Mouse (Mus musculus): ENCODE data around the gene Banp. TPM values are rescaled to one million over a fixed set of nuclear protein-coding genes. Genes with fewer than 3 reads are reported as not detected.

Banp gene
- polyA plus RNA-seq (2015; fragmentation: Nextera tagmentation; extraction: Ambion mirVana) = 64.8 and 65.3 TPM in 2 replicates

GRCm38 (mm10) chr8:121949222-121949800, at the start of gene Banp:
Gene Banp, plus strand, starts transcription at chr8:121949750.
- WGBS = 63% methylated on average over 6 of the region's 6 CpGs
- Histone ChIP-seq H3K27ac (replicated peaks) (peak within 1 kb of the TSS; percentile 96), H3K36me3 (peaks cover 4% of the 10 kb centered on the region), H3K27me3 (no peaks in the 10 kb centered on the region), H3K4me3 (peak within 1 kb of the TSS; percentile 87), H3K9me3 (no peaks in the 10 kb centered on the region), H3K4me2 (replicated peaks) (peak within 1 kb of the TSS; percentile 89), H3K9ac (replicated peaks) (peak within 1 kb of the TSS; percentile 96), H3K4me1 (peaks cover 51% of the 10 kb centered on the region)
- ATAC-seq (replicated peaks) = no peak; the same call in 1 of the 2 replicates

GRCm38 (mm10) chr8:121901498-121902236, 47.9 kb upstream of the Banp start:
- H3K4me3 ChIP-seq = no peak overlapping the region
- no peaks in the 10 kb centered on the region for H3K36me3 ChIP-seq
- H3K4me2 ChIP-seq (replicated peaks) = no peak overlapping the region
- no peak overlapping the region for H3K27ac ChIP-seq (replicated peaks)
- no peaks in the 10 kb centered on the region for H3K27me3 ChIP-seq
- no peaks in the 10 kb centered on the region for H3K9me3 ChIP-seq
- whole genome bisulfite sequencing = 74% methylated on average over 8 of the region's 8 CpGs
- peaks cover 55% of the 10 kb centered on the region for H3K4me1 ChIP-seq
- no peak for ATAC-seq (replicated peaks)
- H3K9ac ChIP-seq (replicated peaks) = no peak overlapping the region

GRCm38 (mm10) chr8:121903977-121904376, 45.6 kb upstream of the Banp start:
- no peak for ATAC-seq (replicated peaks)
- Histone ChIP-seq H3K4me3 (0 out of 2 replicates have a peak overlapping the region, but pooled peaks have one; percentile 80), H3K4me1 (peaks cover 40% of the 10 kb centered on the region), H3K9me3 (no peaks in the 10 kb centered on the region), H3K27me3 (no peaks in the 10 kb centered on the region), H3K36me3 (no peaks in the 10 kb centered on the region), H3K9ac (replicated peaks) (no peak overlapping the region), H3K4me2 (replicated peaks) (no peak overlapping the region), H3K27ac (replicated peaks) (no peak overlapping the region)
- WGBS = 59% methylated on average over 6 of the region's 6 CpGs

- no peak for ATAC-seq (replicated peaks)
- H3K4me3 ChIP-seq = peak overlapping the region; percentile 80; the same call in 1 of the 2 replicates
- H3K4me1 ChIP-seq = peaks cover 32% of the 10 kb centered on the region
- no peaks in the 10 kb centered on the region for H3K27me3 ChIP-seq
- no peaks in the 10 kb centered on the region for H3K9me3 ChIP-seq
- H3K27ac ChIP-seq (replicated peaks) = no peak overlapping the region
- H3K36me3 ChIP-seq = no peaks in the 10 kb centered on the region
- WGBS = 88% methylated on average over 9 of the region's 9 CpGs
- no peak overlapping the region for H3K9ac ChIP-seq (replicated peaks)
- peak overlapping the region; percentile 96 for H3K4me2 ChIP-seq (replicated peaks)
Measured at GRCm38 (mm10) chr8:121904999-121905398, 44.6 kb upstream of the Banp start.

DNA sequence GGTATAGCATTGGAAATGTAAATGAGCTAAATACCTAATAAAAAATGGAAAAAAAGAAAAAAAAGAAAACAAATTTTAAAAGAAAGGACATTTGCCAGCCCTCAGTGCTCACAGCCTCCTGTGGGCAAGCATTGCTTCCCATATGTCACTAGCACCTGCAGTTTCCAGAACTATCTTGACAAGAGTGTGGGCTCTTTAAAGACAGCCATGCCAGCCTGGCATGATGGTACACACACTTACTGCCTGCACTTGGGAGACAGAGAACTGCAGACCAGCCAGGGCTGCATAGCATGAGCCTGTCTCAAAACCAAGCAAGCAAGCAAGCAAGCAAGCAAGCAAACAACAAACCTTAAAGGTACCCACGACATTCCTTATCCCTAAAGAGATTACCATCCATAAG, 44.1 kb upstream of the Banp start:
- Histone ChIP-seq H3K27me3 (no peaks in the 10 kb centered on the region), H3K27ac (replicated peaks) (0 out of 2 replicates have a peak overlapping the region, but pooled peaks have one; percentile 5), H3K9me3 (no peaks in the 10 kb centered on the region), H3K4me3 (peak overlapping the region; percentile 80), H3K9ac (replicated peaks) (peak overlapping the region; percentile 61), H3K4me2 (replicated peaks) (peak overlapping the region; percentile 96), H3K36me3 (no peaks in the 10 kb centered on the region), H3K4me1 (peaks cover 32% of the 10 kb centered on the region)
- ATAC-seq (replicated peaks) = no peak
- 58% methylated on average over 1 of the region's 1 CpGs for WGBS

- Histone ChIP-seq H3K9ac (replicated peaks) (peak overlapping the region; percentile 61), H3K9me3 (no peaks in the 10 kb centered on the region), H3K27ac (replicated peaks) (0 out of 2 replicates have a peak overlapping the region, but pooled peaks have one; percentile 5), H3K27me3 (no peaks in the 10 kb centered on the region), H3K36me3 (no peaks in the 10 kb centered on the region), H3K4me2 (replicated peaks) (peak overlapping the region; percentile 96), H3K4me3 (peak overlapping the region; percentile 80), H3K4me1 (peaks cover 32% of the 10 kb centered on the region)
- WGBS = 28% methylated on average over 5 of the region's 5 CpGs
- ATAC-seq (replicated peaks) = no peak
Measured at GRCm38 (mm10) chr8:121905864-121906263, 43.7 kb upstream of the Banp start.

GRCm38 (mm10) chr8:121906542-121907512, 42.7 kb upstream of the Banp start:
- Histone ChIP-seq H3K4me1 (peaks cover 32% of the 10 kb centered on the region), H3K4me3 (peak overlapping the region; percentile 80), H3K9me3 (no peaks in the 10 kb centered on the region), H3K27ac (replicated peaks) (0 out of 2 replicates have a peak overlapping the region, but pooled peaks have one; percentile 16), H3K36me3 (no peaks in the 10 kb centered on the region), H3K4me2 (replicated peaks) (peak overlapping the region; percentile 96), H3K27me3 (no peaks in the 10 kb centered on the region), H3K9ac (replicated peaks) (peak overlapping the region; percentile 61)
- ATAC-seq (replicated peaks) = peak; percentile 69
- under 1% methylated on average over 71 of the region's 72 CpGs for WGBS

- H3K4me3 ChIP-seq = peak within 1 kb of the TSS; percentile 80
- no peaks in the 10 kb centered on the region for H3K9me3 ChIP-seq
- WGBS = under 1% methylated on average over 61 of the region's 61 CpGs
- H3K4me1 ChIP-seq = peaks cover 32% of the 10 kb centered on the region
- 0 out of 2 replicates have a peak within 1 kb of the TSS, but pooled peaks have one; percentile 16 for H3K27ac ChIP-seq (replicated peaks)
- ATAC-seq (replicated peaks) = peak; percentile 94
- H3K27me3 ChIP-seq = no peaks in the 10 kb centered on the region
- peak within 1 kb of the TSS; percentile 61 for H3K9ac ChIP-seq (replicated peaks)
- peak within 1 kb of the TSS; percentile 96 for H3K4me2 ChIP-seq (replicated peaks)
- H3K36me3 ChIP-seq = no peaks in the 10 kb centered on the region
Measured at GRCm38 (mm10) chr8:121907587-121908248, 41.8 kb upstream of the Banp start, which contains the start of gene Slc7a5. Gene Slc7a5, minus strand, starts transcription at chr8:121907694.

DNA sequence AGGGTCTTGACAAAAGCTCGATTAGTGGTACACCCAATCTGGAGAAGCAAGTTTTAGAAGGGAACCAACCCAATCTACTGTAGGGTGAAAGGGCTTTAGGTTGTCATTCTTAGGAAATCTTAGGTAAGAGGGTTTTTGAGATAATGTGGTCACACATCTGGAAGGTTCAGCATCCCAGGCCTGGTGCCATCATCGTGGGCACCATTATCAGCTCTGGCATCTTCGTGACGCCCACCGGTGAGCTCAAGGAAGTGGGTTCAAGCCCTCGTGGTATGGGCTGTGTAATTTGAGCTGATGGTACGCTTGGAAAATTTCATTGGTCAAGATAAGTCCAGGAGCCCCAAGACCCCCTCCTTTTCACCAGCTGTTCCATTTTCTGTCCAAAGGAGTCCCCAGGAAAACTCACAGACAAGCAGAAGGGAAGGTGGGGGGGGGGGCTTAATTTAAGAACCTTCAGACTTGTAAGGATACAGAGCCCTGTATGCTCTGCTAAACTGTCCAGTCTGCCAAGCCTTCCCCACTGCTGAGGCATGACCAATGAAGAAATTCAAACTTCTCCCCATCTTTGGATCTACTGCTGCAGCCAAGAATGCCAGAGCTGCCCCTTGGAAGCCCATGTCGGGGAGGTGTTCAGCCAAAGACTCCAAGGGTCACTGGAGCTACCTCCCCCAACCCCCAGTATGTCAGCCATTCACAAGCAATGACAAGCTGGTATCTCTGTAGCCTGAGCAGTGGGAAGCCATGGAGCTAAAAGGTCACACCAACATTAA, 41.0 kb upstream of the Banp start:
- Histone ChIP-seq H3K4me1 (peaks cover 32% of the 10 kb centered on the region), H3K4me2 (replicated peaks) (peak overlapping the region; percentile 96), H3K27me3 (no peaks in the 10 kb centered on the region), H3K36me3 (no peaks in the 10 kb centered on the region), H3K9ac (replicated peaks) (no peak overlapping the region), H3K9me3 (no peaks in the 10 kb centered on the region), H3K4me3 (no peak overlapping the region), H3K27ac (replicated peaks) (no peak overlapping the region)
- no peak for ATAC-seq (replicated peaks)
- 66% methylated on average over 8 of the region's 8 CpGs for WGBS

DNA sequence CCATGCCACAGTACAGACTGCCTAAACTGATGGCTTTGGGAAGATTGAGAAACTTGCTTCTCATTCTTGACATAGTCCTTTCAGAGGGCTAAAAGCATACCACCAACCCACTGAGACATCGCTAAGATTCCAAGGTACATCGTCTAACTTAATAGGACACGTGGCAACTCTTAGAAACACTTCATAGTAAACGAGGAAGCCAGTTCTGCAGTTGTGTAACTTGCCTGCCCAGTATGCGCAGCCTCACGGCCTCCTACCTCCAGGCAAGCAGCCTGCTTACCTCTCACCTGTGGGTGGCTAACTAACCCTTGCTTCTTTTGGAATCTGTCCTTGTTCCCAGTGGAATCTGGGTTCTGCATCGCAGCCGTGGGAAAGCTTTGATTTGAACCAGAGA, 40.4 kb upstream of the Banp start:
- Histone ChIP-seq H3K27ac (replicated peaks) (no peak overlapping the region), H3K27me3 (no peaks in the 10 kb centered on the region), H3K9ac (replicated peaks) (no peak overlapping the region), H3K9me3 (no peaks in the 10 kb centered on the region), H3K36me3 (no peaks in the 10 kb centered on the region), H3K4me3 (no peak overlapping the region), H3K4me1 (peaks cover 32% of the 10 kb centered on the region), H3K4me2 (replicated peaks) (no peak overlapping the region)
- ATAC-seq (replicated peaks) = no peak
- WGBS = 65% methylated on average over 8 of the region's 8 CpGs

GRCm38 (mm10) chr8:121909663-121910062, 39.9 kb upstream of the Banp start:
- Histone ChIP-seq H3K4me1 (peaks cover 28% of the 10 kb centered on the region), H3K9me3 (no peaks in the 10 kb centered on the region), H3K4me3 (no peak overlapping the region), H3K9ac (replicated peaks) (no peak overlapping the region), H3K36me3 (no peaks in the 10 kb centered on the region), H3K27me3 (no peaks in the 10 kb centered on the region), H3K4me2 (replicated peaks) (no peak overlapping the region), H3K27ac (replicated peaks) (no peak overlapping the region)
- WGBS = 6% methylated on average over 6 of the region's 6 CpGs
- ATAC-seq (replicated peaks) = no peak
